Mouse (Mus musculus): ENCODE data around the gene Kif14. TPM values are rescaled to one million over a fixed set of nuclear protein-coding genes. Genes with fewer than 3 reads are reported as not detected.

Gene Kif14
- total RNA-seq, 1 experiment from 2014 or later = 25.5 TPM

- ATAC-seq (replicated peaks; ENCODE audit: low read depth, poor library complexity, severe bottlenecking) = peak; percentile 67
Measured at GRCm38 (mm10) chr1:136579360-136579759, 113.2 kb downstream of the Kif14 start.

DNA sequence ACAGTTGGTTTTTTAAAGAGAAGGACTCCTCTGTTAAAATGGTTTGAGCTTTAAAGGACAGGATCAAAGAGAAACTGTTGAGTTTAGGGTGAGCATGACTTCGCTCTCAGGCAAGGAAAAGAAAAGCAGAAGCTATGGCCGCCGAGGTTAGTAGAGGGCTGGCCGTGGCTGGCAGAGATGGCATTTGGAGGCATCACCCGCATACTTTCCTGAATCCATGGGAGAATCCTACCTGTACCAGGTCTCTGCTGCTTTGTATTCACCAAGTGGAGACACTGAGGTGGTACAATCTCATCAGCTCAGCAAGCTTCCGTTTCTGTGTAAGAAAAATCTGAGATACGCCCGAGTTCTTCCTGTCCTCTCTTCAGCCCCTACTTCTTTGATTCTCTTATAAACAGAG, 114.1 kb downstream of the Kif14 start:
- ATAC-seq (replicated peaks; ENCODE audit: low read depth, poor library complexity, severe bottlenecking) = peak; percentile 52

Other genes with a start within 250 kb of the Kif14 start
- gene Inava, start 232.1 kb upstream of the Kif14 start, total RNA-seq (2017) = not detected in 2 replicates
- gene Gpr25, start 205.5 kb upstream of the Kif14 start, total RNA-seq (2017) = not detected in 2 replicates
- 25.4 and 27.8 TPM in 2 replicates for gene Camsap2, start 120.2 kb upstream of the Kif14 start, total RNA-seq (2017)
- gene Ddx59, start 51.1 kb upstream of the Kif14 start, total RNA-seq (2017) = 10.0 and 11.6 TPM in 2 replicates
- gene Zfp281, start 158.6 kb downstream of the Kif14 start, total RNA-seq (2017) = 29.4 and 30.9 TPM in 2 replicates

All from common myeloid progenitor, adult 5-6 weeks (primary cell).